Mouse (Mus musculus) left cerebral cortex, adult 11 months (tissue): ENCODE results near the gene Chchd10.

ENCODE experiments used
- DNase-seq: peaks from one replicate; pipeline ENCODE4 v3.0.0; 2022; ENCODE audit warnings: low spot score

Chchd10 gene

DNA sequence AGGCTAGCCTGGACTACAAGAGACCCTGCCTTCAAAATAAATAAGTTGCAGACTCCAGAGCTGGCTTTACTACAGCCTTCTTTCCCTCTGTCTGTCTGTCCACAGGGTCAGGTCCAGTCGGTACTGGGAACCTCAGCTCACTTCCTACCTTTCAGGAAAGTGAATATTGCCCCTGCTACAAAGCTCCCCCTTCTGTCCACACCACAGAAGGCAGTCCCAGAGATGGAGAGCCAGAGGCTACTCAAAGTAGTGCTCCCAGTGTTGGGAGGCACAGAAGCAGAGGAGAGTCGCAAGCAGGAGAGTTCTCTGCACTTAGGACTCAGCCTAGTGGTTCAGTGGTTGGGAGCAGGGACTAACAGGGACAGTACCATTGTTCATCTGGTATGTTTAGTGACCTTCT, 8.6 kb upstream of the Chchd10 start:
- no peak for DNase-seq

DNA sequence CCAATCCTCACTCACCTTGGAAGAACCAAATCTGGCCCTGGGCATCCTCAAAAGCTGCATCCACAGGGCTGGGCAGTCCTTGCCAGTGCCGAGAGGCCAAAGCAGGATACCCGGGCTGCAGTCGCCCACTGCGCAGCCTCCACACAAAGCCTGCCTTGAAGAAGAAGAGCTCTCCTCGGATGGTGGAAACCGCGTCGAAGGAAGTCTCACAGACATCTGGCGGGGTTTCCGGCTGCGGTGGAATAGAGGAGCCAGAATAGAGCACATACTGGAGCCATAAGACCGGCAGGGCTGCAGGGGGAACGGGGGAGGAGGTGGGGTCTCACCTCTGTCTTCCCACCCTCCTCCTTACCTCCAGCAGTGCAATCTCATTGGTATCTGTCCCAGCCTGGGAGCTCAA, 6.5 kb upstream of the Chchd10 start:
- no peak for DNase-seq

DNA sequence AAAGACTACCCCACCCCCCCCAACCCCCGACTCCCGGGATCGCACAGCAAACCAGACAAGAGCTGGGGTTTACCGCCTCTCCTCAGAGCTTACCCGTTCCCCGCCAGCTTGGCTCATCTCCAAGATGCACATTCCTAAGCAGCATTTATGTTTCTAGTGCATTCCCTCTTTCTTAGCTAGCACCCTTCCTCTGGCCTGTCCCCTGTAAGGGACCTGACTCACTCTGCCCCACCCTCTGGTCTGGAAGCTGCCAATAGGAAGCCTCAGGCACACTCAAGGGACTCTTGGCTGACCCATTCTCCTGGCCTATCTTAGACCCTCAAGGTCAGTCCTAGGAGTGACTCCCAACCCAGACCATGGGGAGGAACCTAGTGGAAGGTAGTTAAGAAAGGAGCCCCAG, 2.6 kb upstream of the Chchd10 start:
- no peak for DNase-seq

DNA sequence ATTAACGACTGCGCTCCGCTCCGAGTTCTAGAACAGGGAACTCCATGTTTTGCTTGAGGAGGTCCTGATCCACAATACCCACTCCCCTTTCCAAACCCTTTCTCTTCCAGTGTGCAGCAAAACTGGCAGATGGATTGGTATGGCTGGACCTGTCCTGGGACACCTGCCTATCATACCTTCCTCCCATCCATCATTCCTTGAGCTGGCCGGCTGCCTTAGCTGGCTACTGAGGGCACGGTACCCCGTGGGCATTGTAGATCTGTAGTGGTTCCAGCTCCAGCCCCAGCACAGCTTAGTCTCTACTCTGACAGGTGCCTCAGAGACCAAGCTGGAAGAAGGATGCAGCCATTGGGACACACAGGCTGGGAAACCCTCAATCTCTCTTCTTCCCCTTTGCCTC, 1.6 kb upstream of the Chchd10 start:
- no peak for DNase-seq

DNA sequence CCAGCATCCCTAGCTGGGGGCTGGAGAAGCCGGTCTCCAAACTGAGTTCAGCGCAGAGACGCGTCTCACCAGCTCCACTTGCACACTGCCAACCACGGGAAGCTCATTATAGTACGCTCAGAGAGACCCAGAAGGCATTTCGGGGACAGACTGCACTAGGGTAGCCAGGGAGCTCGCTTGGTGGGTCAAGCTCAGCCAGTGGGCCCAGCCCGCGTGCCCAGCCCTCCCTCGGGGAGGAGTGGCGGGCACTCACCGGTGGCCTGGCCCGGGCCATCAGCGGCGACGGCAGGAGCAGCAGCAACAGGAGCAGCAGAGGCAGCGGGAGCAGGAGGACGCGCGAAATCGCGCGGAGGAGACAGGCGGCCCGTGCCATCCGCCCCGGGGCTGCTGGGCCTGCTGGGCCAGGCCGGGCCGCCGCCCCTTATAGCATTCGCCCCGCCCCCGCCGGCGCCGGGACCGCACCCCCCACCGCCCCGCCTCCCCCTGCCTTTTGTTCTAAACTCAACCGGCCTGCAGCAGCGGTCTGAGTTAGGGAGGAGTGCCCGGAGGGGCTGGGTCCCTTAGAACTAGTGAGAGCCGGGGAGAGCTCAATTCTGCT, 750 bp upstream of the Chchd10 start:
- no peak for DNase-seq

DNA sequence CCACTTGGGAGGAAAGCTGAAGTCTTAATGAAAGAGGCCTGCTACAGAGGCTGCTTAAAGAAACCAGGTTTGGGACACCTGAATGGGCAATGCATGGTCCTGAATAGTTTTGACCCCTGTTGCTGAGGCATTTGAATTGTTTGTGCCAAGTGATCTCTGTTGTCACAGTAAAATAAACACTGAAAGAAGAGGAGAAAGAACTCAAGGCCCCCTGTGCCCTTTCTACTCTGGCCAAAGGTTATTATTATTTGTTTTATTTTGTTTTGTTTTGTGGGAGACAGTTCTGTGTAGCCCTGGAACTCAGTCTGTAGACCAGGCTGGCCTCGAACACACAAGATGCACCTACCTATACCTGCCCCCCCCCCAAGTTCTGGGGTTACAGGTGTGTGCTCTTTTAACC, 2.1 kb downstream of the Chchd10 start:
- no peak for DNase-seq

DNA sequence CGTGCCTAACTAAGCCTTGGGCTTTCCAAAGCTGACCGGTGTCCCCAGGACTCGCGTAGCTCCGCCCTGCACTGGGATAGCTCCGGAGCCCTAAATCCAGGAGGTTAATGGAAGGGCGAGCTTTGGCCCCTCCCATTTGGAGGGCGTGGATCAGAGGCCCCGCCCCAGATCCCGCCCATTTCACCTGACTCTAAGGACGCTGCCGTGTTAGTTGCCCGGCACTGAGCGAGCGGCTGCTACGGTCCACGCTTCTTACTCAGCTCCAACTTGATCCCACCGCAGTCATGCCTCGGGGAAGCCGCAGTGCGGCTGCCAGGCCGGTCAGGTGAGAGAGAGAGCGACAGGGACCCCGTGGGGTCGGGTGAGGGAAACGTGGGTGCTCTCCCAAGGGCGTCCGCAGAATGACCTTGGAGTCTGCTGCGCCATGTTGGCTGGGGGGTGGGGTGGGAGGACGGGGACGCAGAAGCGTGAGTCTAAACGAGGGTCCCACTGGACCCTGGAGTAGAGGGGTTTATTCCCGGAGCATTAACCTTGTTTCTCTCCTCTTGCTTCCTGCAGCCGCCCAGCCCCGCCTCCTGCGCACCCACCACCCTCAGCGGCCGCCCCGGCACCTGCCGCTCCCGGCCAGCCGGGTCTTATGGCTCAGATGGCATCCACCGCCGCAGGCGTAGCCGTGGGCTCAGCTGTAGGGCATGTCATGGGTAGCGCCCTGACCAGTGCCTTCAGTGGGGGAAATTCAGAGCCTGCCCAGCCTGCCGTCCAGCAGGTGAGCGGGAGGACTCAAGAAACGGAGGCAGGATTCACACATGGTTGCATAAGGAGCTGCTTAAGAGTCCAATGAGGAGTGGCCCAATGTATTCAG, 3.0 kb downstream of the Chchd10 start, which contains the start of gene Mmp11:
Gene Mmp11, minus strand, starts transcription at position 817 of the 862 bp plus-strand sequence.
- DNase-seq, result peak; percentile 63

DNA sequence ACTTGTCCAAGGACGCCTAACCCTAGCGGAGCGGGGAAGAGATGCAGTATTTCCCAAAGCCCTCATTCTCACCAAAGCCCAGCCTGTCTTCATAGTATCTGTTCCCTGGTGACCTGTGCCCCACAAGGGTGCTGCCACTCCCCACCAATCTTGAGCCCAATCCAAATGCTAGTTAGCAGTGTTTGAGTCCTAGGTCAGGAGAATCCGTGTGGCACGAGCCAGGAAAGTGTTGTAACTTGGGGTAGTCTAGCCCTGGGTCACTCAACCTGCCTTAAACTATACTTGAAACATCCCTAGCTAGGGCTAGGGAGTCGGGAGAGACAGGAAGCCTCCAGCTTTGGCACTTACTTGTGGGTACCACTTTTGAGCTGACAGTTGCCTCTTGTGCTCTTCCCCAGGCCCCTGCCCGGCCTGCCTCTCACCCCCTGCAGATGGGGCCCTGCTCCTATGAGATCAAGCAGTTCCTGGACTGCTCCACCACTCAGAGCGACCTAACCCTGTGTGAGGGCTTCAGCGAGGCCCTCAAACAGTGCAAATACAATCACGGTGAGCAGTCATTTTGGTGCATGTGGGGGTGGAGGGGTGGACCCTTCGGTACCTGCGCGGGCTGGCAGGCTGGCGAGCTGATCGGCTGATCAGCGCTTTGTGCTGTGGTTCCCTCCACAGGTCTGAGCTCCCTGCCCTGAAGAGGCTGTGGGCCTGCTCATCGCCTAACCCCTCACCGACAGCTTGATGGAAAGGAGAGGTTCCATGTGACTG, 4.2 kb downstream of the Chchd10 start:
- no peak for DNase-seq

DNA sequence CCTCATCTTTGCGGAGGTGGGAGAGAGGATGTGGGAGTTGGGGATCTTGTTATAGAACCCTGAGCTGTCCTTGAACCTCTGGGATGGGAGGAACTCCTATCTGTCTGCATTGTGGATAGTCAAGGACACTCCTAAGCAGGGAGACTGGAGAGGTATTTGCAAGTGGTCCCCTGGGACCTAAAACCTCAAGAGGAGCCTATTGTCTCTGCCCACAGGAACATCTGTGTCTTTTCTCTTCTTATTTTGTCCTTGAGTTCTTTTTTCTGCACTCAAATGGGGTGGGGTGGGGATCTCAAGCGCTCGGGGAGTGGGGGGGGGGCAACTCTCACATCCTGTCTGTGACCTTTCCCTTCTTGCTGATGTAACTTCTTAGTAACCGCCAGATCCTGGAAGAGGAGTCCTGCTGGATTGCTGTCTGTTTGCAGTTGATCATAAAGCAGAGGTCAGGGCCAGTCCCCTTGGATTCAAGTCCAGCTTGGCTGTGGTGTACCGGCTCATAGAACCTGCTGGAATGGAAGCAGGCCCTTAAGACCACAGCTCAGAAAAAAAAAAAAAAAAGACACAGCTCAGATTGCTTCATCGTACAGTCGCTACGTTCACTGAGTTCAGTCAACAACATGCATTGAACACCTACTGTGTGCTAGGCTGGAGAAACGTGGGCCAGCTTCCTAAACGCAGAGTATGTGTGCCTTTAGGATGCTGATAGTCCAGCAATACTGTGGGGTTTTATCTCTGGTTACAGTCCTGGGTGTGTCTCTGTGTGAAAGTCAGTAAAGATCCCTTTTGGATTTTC, 5.1 kb downstream of the Chchd10 start:
- DNase-seq, result no peak

DNA sequence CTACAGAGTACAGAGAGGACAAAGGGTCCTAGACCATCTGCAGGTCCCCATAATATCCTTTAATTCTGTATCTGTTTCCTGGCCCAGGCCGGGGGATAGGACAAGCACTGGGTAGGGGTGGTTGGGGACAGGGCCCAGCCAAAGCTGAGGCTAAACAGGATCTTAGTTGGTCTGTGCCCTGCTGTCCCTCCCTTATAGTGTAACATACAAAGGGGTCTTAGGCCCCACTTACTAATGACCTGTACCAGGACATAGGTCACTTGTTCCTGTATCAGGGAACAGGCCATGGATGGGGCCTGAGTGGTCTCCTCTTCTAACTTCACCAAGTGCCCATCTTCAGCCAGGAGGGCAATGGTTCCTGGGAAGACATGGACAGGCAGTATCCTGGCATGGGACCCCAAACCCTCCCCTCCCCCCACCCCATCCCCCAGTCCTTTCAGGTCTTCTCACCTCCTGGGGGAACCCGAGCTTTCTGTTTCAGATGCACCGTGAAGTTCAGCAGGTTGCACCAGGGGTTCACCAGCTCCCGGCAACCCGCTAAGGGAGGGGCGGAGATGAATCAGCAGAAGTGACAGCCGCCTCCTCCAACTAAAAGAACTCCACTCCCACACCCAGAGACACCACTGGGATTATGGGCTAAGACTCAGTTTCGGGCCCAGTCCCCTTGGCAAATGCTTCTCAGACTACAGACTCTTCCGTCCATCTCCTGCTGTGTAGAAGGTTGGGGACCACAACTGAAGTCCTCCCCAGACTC, 6.7 kb downstream of the Chchd10 start:
- DNase-seq, result no peak

DNA sequence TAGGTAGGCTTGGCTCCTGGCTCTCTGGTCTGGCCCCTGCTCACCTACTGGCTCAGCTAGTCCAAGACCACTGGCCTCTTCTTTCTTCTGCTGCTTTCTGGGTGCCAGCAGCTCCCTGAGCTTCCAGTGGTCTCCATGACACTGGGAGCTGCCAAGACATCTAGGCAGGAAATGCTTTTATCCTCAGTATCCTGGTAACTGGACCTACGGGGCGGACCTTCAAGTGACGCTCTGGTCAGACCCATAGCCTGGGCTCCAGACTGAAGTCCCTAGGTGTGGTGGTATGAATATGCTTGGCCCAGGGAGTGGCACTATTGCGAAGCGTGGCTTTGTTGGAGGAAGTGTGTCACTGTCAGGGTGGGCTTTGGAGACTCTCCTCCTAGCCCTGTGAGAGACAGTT, 7.6 kb downstream of the Chchd10 start, which contains the start of gene Gm867:
Gene Gm867, minus strand, starts transcription at position 153 of the 400 bp plus-strand sequence.
- DNase-seq, result no peak

DNA sequence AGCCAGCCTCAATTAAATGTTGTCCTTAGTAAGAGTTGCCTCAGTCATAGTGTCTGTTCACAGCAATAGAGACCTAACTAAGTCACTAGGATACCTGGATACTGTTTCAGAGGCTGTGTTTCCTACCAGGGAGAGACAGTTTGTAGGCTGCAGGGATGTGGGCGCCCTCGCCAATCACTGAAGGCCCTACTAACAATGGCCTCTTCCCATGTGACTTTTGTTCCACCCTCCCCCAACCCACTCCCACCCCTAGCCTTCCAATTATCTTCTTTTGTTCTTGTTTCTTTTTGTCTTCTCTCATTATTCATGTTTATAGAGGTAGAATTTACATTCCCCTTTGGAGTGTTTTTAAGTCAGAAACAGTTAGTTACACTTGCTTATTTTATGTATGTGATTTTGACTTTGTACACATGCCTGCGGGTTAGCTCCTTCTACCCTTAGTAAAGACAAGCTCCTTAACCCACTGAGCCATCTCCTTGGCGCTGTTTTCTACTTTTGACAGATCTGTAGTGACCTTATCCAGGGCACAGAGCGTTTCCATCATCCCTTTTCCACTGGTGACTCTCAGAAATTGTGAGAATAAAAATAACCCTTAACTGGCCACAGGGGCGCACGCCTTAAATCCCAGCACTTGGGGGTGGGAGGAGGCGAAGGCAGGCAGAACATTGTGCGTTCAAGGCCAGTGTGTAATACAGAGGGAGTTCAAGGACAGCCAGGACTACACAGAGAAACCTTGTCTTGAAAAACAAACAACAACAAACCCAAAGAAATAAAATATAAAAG, 8.3 kb downstream of the Chchd10 start:
- no peak for DNase-seq

DNA sequence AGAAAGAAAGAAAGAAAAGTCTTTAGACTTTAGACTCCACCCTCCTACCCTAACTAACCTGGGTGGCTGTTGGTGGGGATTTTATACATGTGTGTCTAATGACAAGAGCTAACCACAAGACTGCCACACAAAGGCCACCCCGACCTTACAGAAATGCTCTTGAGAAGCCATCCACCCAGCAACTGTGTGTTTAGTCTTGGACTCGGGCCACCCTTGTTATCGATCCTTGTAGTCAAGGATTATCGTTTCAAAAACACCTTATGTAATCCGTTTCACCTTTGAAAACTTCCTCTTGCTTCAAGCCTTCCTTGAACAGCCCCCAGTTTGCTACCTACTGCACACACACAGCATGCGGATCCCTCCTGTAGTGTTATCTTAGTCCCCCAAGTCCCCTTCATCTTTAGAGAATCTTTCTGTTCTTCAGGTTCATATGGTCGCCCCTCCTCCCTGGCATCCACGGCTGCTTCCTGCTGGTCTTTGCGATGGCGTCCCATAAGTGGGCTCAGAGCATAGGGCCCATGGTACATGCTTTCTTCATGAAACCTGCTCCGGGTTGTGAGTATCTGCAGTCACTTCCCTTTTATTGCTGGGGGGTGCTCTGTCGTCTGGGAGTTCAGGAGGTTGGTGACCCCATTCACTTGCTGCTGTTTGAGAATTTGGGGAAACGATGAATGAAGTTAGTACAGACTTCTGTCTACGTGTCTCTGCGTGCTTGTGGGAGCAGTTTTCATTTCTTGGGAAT, 10.0 kb downstream of the Chchd10 start, which contains the start of gene Vpreb3:
Gene Vpreb3, plus strand, starts transcription at position 322 of the 742 bp plus-strand sequence.
- no peak for DNase-seq

DNA sequence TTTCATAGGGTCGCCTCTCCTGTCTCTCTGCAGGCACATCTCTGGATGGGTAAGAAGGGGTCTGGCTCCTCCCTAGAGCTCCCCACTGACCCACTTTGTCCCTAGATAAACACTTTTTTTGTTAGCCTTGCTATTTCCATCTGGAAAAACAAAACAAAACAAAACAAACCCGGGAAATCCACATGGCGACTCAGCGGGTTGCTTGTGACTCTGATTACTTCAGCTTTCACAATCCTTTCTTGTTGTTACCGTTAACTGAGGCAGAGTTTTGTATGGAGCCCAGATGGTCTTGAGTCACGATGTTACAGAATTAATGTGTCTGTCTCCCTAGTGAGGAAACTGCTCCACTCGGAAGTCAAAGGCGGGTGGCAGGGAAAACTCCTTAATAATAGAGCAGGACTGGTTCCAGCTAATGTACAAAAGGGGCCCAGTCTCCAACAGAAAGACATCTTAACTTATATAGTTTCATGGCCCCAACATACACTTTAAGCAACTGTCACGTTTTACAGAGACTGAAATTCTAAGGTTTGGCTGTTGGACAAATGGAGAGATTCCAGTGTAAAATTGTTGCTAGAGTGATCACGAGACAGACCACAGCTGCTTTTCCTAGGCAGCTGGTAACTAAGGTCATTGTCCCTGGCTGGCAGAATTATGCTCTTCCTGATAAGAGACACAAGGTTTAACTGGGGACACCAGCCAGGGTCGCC, 11.3 kb downstream of the Chchd10 start:
- no peak for DNase-seq

DNA sequence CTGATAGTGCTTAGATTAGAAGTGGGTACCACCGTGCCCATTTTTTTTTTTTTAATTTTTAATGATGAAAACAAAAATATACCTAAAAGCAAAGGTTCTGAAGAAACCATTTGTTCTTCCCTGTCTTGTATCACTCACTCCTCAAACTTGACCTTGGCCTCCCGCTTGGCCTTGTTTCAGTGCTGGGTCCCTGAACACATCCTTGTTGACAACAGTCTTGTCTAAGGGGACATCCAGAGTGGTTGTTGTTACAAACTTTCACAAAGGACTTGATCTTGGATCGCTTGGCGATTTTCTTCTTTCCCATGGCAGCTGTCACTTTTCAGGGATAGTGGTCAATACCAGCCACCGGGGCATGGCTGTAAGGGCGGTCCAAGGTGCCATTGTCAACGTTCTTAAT, 12.3 kb downstream of the Chchd10 start:
- no peak for DNase-seq

DNA sequence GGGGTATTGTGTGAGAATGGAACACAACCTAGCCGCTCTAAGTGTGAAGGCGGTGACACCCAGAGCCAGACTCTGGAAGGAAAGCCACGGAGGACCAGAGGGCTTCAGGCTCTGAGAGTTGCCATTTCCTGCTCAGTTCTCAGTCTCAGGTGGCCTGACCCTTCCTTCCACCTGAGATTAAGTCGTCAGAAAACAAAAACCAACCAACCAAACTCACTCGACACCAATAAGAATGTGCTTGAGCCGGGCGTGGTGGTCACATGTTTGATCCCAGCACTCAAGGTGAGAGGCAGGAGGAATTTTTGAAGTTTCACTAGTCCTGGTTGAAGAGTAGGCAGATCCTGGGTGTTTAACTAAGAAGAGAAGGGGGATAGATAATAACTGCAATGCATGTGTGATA, 13.0 kb downstream of the Chchd10 start:
- DNase-seq, result no peak

DNA sequence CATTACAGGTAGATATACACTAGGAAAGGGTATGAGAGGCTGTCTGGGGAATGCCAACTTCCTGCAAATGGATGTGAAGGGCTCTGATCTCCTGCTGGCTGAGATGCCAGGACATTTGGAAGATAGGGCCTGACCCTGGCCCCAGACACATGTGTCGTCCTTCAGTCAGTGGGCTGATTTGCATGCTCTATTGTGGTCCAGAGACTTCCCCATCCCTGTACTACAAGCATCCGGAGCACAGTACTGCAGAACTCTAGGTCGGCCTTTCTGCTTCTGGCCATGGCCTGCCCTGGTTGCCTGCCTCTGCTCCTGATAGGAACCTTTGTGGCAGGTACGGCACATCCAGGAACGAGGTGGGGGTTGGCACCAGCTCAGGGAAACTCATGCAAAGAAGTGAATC, 15.1 kb downstream of the Chchd10 start:
- no peak for DNase-seq

DNA sequence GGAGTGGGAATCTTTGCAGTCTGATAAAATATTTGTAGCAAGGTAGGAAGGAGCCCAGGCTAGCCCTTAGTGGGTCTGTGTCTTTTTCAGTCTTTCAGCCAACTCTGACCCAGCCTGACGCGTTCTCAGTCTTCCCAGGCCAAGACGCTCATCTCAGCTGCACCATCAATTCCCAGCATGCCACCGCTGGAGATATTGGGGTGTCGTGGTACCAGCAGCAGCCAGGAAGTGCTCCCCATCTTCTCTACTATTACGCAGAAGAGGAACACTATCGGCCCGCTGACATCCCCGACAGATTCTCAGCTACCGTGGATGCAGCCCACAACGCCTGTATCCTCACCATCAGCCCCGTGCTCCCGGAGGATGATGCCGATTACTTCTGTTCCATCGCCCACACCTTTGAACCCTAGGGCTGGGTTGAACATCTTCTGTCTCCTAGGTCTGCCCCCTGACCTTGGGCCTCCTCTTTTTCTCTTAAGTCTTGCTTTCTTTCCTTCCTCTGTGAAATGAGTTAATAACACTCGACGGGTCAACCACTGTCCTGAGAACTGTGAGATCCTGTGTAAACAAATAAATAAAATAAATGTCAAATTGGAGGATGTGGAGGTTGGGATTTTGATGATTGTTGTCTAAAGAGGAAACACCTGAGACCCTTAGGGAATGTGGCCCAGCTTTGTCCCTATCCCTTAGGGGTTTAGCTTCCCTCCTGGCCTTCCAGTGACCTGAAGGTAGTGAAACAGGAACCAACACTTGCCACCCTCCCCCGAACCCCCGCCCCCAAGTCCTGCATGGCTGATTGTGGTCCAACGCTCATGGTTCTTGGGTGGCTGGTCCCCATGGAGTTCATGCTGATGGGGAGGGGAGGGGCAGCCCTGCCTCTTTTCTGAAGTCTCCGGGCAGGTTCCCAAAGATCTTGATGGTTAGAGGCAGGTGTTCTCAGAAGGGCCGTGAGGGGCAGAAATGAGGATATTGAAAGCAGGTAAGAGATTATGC, 16.4 kb downstream of the Chchd10 start:
- DNase-seq, result no peak
